Mouse (Mus musculus) megakaryocyte, embryonic 14.5 days (primary cell): ENCODE data around the gene Spint1.

Experiments
- FLI1 ChIP-seq: IDR thresholded peaks from 2 replicates; pipeline ENCODE4 v1.6.1; 2012; ENCODE audit warnings: low read length, inconsistent platforms, mixed read lengths
- GATA1 ChIP-seq: IDR thresholded peaks from 3 replicates; pipeline ENCODE4 v1.6.1; 2012; ENCODE audit warnings: mixed read lengths, low read length, inconsistent platforms, borderline replicate concordance

GRCm38 (mm10) chr2:119289014-119289416 lies 51.9 kb downstream of the Spint1 start:
- no peak for TF ChIP-seq FLI1
- TF ChIP-seq GATA1 = no peak
